7 mouse cellular contexts compared by ENCODE assay signal in genomic region chr14:30951154-30951825, GRCm38 (mm10). TPM values are rescaled to one million over a fixed set of nuclear protein-coding genes. Genes with fewer than 3 reads are reported as not detected.
DNase-seq lines count a peak whose midpoint lies in the region; ATAC-seq lines count a peak whose summit lies in the region.

TSS of gene Nek4 (plus strand) at chr14:30951377.

- no peaks in the 10 kb centered on the region for H3K27me3 ChIP-seq in intestine, embryonic 16.5 days (replicated peaks; ENCODE audit: control insufficient read depth, insufficient read depth, low read length)
- H3K27me3 ChIP-seq in midbrain, embryonic 11.5 days (ENCODE audit: control insufficient read depth, insufficient read depth, low read length), result no peaks in the 10 kb centered on the region

- H3K4me3 ChIP-seq in intestine, embryonic 16.5 days (ENCODE audit: low read length), result peak within 1 kb of the TSS; percentile 92
- peak within 1 kb of the TSS; percentile 77 for H3K4me3 ChIP-seq in midbrain, embryonic 11.5 days (ENCODE audit: low read depth, low read length)

- peak; percentile 99 for ATAC-seq in intestine, embryonic 16.5 days
- peak; percentile 98 for ATAC-seq in midbrain, embryonic 11.5 days (ENCODE audit: low FRiP score)

- H3K4me2 ChIP-seq in intestine, embryonic 16.5 days (ENCODE audit: low read depth, low read length), result peak within 1 kb of the TSS; percentile 72
- peak within 1 kb of the TSS; percentile 78 for H3K4me2 ChIP-seq in midbrain, embryonic 11.5 days

- peaks cover 3% of the 10 kb centered on the region; the same call in 1 of the 2 replicates for H3K4me1 ChIP-seq in intestine, embryonic 16.5 days (ENCODE audit: control insufficient read depth, insufficient read depth, low read length)
- H3K4me1 ChIP-seq in midbrain, embryonic 11.5 days (ENCODE audit: control insufficient read depth, insufficient read depth, low read length), result peaks cover 7% of the 10 kb centered on the region

- under 1% methylated on average over 57 of the region's 57 CpGs for WGBS in intestine, embryonic 16.5 days
- WGBS in midbrain, embryonic 11.5 days, result under 1% methylated on average over 57 of the region's 57 CpGs

- peak; percentile 96 for DNase-seq in adrenal gland, adult 8-10 months
- DNase-seq in embryo, embryonic 9.5 days (ENCODE audit: extremely low spot score), result peak; percentile 96
- DNase-seq in gastrocnemius, postnatal 4 days (ENCODE audit: low spot score in 2 of 2), result peak; percentile 93 to 95
- peak; percentile 97 to 98 for DNase-seq in left cerebral cortex, postnatal 36 days (ENCODE audit: low spot score in 2 of 2)
- peak; percentile 98 for DNase-seq in midbrain, embryonic 11.5 days (ENCODE audit: low spot score, missing footprints)
- peak; percentile 97 for DNase-seq in skeletal muscle tissue, adult 2 months (ENCODE audit: low read depth, low spot score)

- H3K9me3 ChIP-seq in intestine, embryonic 16.5 days (ENCODE audit: control insufficient read depth, low read length), result no peaks in the 10 kb centered on the region
- no peaks in the 10 kb centered on the region for H3K9me3 ChIP-seq in midbrain, embryonic 11.5 days (ENCODE audit: control insufficient read depth, low read length)

- no peaks in the 10 kb centered on the region for H3K36me3 ChIP-seq in intestine, embryonic 16.5 days (ENCODE audit: control insufficient read depth, insufficient read depth, low read length)
- no peaks in the 10 kb centered on the region for H3K36me3 ChIP-seq in midbrain, embryonic 11.5 days (ENCODE audit: control insufficient read depth, insufficient read depth, low read length)

- peak within 1 kb of the TSS; percentile 90 for H3K9ac ChIP-seq in intestine, embryonic 16.5 days (ENCODE audit: low read depth, low read length)
- peak within 1 kb of the TSS; percentile 92 for H3K9ac ChIP-seq in midbrain, embryonic 11.5 days (ENCODE audit: low read length)

- H3K27ac ChIP-seq in intestine, embryonic 16.5 days (ENCODE audit: low read length), result 0 out of 2 replicates have a peak within 1 kb of the TSS, but pooled peaks have one; percentile 61
- peak within 1 kb of the TSS; percentile 30; the same call in 1 of the 2 replicates for H3K27ac ChIP-seq in midbrain, embryonic 11.5 days (ENCODE audit: low read depth, low read length)

- intact Hi-C loops in left cerebral cortex, postnatal 36 days (cut with DNase I), result loop anchor here (2.0 kb wide), 2 partner anchors 50 to 84 kb away; partner anchors contain the start of genes Glt8d1 and Spcs1

RNA-seq across cellular contexts. Expression of gene Nek4, which starts in this region (rescaled TPM):
- 10 to 100 TPM; 13.4 to 17.9 (median 13.8) TPM for total RNA-seq in adrenal gland, adult 8-10 months (2022)
- 1 to 10 TPM; 5.6 to 6.4 TPM for total RNA-seq in gastrocnemius, postnatal 4 days (2021)
- polyA plus RNA-seq in intestine, embryonic 16.5 days (2015; fragmentation: Nextera tagmentation; extraction: Ambion mirVana), result 8.4 TPM in 2 replicates
- total RNA-seq in left cerebral cortex, postnatal 36 days (2021), result 10 to 100 TPM; 17.0 to 19.8 TPM
- polyA plus RNA-seq in midbrain, embryonic 11.5 days (2014; fragmentation: Nextera tagmentation; extraction: Ambion mirVana), result 17.9 and 19.2 TPM in 2 replicates

Comparison
In these comparisons a context has a peak if more than half of its experiments do, and no peak if none do; other contexts are left out.
1. Peak in every context shown above with its lines: DNase-seq, ATAC-seq, H3K4me3 ChIP-seq and H3K27ac ChIP-seq.